Mouse (Mus musculus) kidney, postnatal 0 days (tissue): ENCODE data around the gene Pank1. TPM values are rescaled to one million over a fixed set of nuclear protein-coding genes. Genes with fewer than 3 reads are reported as not detected.

ENCODE experiments used
- ATAC-seq: fragments of 200-750 bp; cut with Nextera tagmentation; replicated peaks from 2 replicates; pipeline ENCODE4 v1.8.0; 2017; ENCODE audit warnings: low read depth, moderate number of reproducible peaks, moderate TSS enrichment, moderate library complexity; ENCODE audit not compliant: low FRiP score
- DNase-seq: peaks from one replicate; pipeline ENCODE4 v3.0.0-alpha.2; 2016; ENCODE audit warnings: low spot score
- H3K27ac ChIP-seq: fragments of 300-500 bp; sonication (generic); 2 replicates; pipeline ENCODE4 v1.5.1; 2014; ENCODE audit warnings: mild to moderate bottlenecking
- H3K27me3 ChIP-seq: fragments of 300-500 bp; sonication (generic); 2 replicates; pipeline ENCODE4 v1.6.1; 2014; ENCODE audit warnings: low read length, mixed read lengths; ENCODE audit not compliant: insufficient read depth
- H3K36me3 ChIP-seq: fragments of 300-500 bp; sonication (generic); 2 replicates; pipeline ENCODE4 v1.6.1; 2014; ENCODE audit warnings: low read length, mixed read lengths; ENCODE audit not compliant: insufficient read depth
- H3K4me1 ChIP-seq: fragments of 300-500 bp; sonication (generic); replicated peaks from 2 replicates; pipeline ENCODE4 v1.6.1; 2014; ENCODE audit warnings: antibody characterized with exemption, low read length, mixed read lengths; ENCODE audit not compliant: insufficient read depth
- H3K4me2 ChIP-seq: fragments of 300-500 bp; sonication (generic); 2 replicates; pipeline ENCODE4 v1.6.1; 2014; ENCODE audit warnings: mild to moderate bottlenecking, low read length, moderate library complexity, mixed read lengths
- H3K4me3 ChIP-seq: fragments of 300-500 bp; sonication (generic); replicated peaks from 2 replicates; pipeline ENCODE4 v1.5.1; 2014; ENCODE audit warnings: low read depth, low read length
- H3K9ac ChIP-seq: fragments of 300-500 bp; sonication (generic); 2 replicates; pipeline ENCODE4 v1.6.1; 2014; ENCODE audit warnings: low read depth, low read length
- H3K9me3 ChIP-seq: fragments of 300-500 bp; sonication (generic); replicated peaks from 2 replicates; pipeline ENCODE4 v1.6.1; 2016; ENCODE audit warnings: low read length, inconsistent platforms, mixed read lengths
- CTCF ChIP-seq: IDR thresholded peaks from 2 replicates; pipeline ENCODE4 v1.5.1; 2016; ENCODE audit warnings: antibody characterized with exemption, low read depth, mild to moderate bottlenecking, moderate library complexity
- WGBS: fragments of 180-500 bp; shearing (Covaris S2); extraction: QIAGEN DNeasy Blood & Tissue Kit; methylation state at CpG from one replicate; pipeline ENCODE4 v1.1.7; 2014; 5-methylcytosine and 5-hydroxymethylcytosine counted together
- polyA plus RNA-seq: library from polyadenylated mRNA; unstranded; fragments of >200 nt; fragmentation: Nextera tagmentation; extraction: Ambion mirVana; gene quantifications from 2 replicates; pipeline ENCODE4 v1.2.1, GENCODE M21; 2015

Pank1 gene
- polyA plus RNA-seq, 1 experiment from 2014 or later, result 13.2 TPM

DNA sequence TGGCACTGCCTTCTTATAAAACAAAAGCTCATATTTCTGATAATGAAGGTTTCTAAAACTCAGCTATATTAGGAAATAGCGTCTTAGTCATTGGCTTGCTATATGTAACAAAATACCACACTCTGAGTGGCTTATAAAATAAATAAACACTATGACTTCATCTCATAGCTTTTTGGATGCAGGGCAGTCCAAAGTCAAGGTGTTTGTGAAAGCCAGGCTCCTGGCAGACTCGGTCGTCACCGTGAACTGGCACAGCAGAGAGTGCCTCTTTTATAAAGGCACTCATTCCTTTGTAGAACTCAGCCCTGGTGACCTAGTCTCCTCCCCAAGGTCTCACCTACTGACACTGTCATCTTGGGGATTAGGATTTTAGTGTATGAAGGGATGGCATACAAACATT lies 66.5 kb downstream of the Pank1 start:
- Histone ChIP-seq H3K36me3 (0 out of 2 replicates have a peak, but pooled peaks cover 2% of the 10 kb centered on the region), H3K4me3 (no peak overlapping the region), H3K27me3 (no peaks in the 10 kb centered on the region), H3K4me2 (no peak overlapping the region), H3K4me1 (no peaks in the 10 kb centered on the region), H3K9ac (no peak overlapping the region), H3K9me3 (no peaks in the 10 kb centered on the region), H3K27ac (no peak overlapping the region)
- DNase-seq, result no peak
- TF ChIP-seq CTCF, result no peak
- ATAC-seq, result no peak
- WGBS, result 89% methylated on average over 4 of the region's 4 CpGs

DNA sequence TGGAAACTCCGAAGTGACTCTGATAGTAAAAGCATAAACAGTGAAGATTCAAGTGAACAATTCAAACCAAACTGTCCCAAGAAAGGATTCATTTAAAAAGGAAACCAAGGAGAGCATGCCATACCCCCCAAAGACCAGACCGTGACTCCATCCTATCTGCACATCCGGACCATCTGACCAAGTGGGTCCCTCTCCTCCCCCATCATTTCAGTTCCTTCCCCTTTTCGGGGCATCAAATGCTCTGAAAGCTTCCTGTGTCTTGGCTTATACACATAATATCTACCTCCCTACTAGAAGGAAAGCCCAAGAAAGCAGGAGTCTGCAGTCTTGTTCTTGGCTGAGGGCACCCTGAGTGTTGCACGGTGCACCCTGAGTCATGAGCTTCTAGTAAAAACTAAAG lies 72.1 kb downstream of the Pank1 start:
- H3K27ac ChIP-seq, result no peak overlapping the region
- H3K36me3 ChIP-seq, result 0 out of 2 replicates have a peak, but pooled peaks cover 2% of the 10 kb centered on the region
- H3K27me3 ChIP-seq, result no peaks in the 10 kb centered on the region
- TF ChIP-seq CTCF, result no peak
- H3K4me1 ChIP-seq, result no peaks in the 10 kb centered on the region
- no peak for ATAC-seq
- H3K4me3 ChIP-seq, result no peak overlapping the region
- WGBS, result 91% methylated on average over 5 of the region's 5 CpGs
- no peak for DNase-seq
- no peaks in the 10 kb centered on the region for H3K9me3 ChIP-seq
- H3K4me2 ChIP-seq, result no peak overlapping the region
- H3K9ac ChIP-seq, result no peak overlapping the region

DNA sequence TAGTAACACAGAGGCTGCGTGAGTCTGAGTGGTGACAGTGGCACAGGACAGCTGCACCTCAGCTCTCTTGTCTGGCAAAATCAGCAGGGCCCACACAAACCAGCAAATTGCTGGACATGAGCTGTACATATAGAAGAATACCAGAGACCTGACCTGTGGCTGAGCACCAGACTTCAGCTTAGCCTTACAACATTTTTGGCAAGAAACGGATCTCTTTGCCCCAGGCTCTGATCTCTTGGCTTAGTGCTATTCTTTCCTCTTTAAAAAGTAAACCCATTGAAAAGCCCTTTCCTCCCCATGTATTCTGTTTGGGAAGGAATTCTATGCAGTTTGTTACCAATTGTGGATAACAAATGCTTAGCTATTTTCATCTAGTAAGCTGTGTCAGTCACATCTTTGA lies 74.2 kb downstream of the Pank1 start:
- WGBS, result 83% methylated on average over 2 of the region's 2 CpGs
- Histone ChIP-seq H3K4me1 (no peaks in the 10 kb centered on the region), H3K9ac (no peak overlapping the region), H3K27ac (no peak overlapping the region), H3K4me3 (no peak overlapping the region), H3K4me2 (no peak overlapping the region), H3K36me3 (no peaks in the 10 kb centered on the region), H3K9me3 (no peaks in the 10 kb centered on the region), H3K27me3 (no peaks in the 10 kb centered on the region)
- ATAC-seq, result no peak
- no peak for DNase-seq
- TF ChIP-seq CTCF, result no peak

DNA sequence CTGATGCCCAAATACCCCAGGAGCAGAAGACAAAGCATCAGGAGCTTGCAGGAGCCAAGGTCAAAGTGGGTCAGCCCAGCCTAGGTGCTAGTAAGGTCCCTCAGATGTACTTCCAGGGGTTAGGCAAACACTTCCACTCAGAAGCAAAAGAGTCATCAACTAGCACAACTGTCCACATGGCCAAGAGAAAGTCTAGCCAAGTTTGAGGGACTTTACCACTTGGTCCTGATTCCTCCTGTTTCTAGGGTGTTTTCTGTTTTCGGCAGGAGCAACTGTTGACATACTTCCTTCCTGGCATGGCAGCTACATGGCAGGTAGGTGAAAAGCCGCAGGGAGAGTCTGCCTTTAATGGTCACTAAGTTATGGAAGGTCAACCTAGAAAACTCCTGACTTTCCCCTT lies 74.7 kb downstream of the Pank1 start:
- H3K4me2 ChIP-seq, result no peak overlapping the region
- no peak overlapping the region for H3K4me3 ChIP-seq
- H3K27me3 ChIP-seq, result no peaks in the 10 kb centered on the region
- DNase-seq (no peak), ATAC-seq (no peak)
- H3K9me3 ChIP-seq, result no peaks in the 10 kb centered on the region
- H3K4me1 ChIP-seq, result no peaks in the 10 kb centered on the region
- no peak for TF ChIP-seq CTCF
- 84% methylated on average over 2 of the region's 2 CpGs for WGBS
- no peak overlapping the region for H3K9ac ChIP-seq
- no peak overlapping the region for H3K27ac ChIP-seq
- H3K36me3 ChIP-seq, result no peaks in the 10 kb centered on the region

DNA sequence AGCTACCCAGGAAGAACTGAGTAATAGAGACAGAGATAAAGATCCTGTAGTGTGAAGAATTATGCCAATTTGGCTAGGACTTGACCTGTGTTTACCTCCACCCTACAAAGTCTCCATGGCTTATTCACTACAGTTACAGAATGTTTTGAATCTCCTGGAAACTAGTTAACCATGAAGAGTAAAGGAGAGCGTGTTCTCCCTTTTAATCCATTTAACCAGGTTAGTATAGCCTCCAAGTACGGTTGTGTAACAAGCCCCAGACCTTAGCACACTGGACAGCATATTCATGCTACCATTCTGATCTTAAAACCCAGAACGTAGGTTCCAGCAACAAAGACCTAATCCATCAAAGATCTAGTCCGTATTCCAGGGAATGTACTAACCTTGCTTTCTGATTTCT lies 75.9 kb downstream of the Pank1 start:
- no peak for TF ChIP-seq CTCF
- Histone ChIP-seq H3K27ac (no peak overlapping the region), H3K36me3 (no peaks in the 10 kb centered on the region), H3K27me3 (no peaks in the 10 kb centered on the region), H3K9me3 (no peaks in the 10 kb centered on the region), H3K4me3 (no peak overlapping the region), H3K4me1 (no peaks in the 10 kb centered on the region), H3K9ac (no peak overlapping the region), H3K4me2 (no peak overlapping the region)
- WGBS, result 94% methylated on average over 4 of the region's 4 CpGs
- ATAC-seq (no peak), DNase-seq (no peak)

DNA sequence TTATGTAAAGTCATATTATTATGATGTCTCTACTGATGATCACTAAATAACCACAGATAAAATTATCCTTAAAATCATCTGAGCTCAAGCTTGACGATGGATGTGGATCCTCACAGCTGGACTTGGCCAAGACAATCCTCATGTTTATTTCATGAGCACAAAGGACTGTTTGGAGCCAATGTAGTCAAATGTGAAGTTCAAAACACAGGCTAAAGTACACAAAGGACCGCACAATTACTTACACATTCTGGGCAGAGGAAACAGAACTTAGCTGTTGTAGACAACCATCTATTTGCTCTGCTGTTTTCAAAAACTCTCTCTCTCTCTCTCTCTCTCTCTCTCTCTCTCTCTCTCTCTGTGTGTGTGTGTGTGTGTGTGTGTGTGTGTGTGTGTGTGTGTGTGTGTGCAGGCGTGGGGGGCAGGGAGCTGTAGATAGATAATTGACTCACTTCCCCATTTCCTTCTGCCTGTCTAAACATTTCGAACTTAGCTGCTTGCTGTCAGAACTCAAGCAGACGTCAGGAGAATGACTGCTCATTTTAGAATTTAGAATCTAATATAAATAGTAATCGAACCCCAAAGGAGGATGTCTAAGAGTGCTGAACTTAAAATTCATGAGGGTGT lies 79.5 kb downstream of the Pank1 start:
- no peak overlapping the region for H3K27ac ChIP-seq
- TF ChIP-seq CTCF, result no peak
- no peaks in the 10 kb centered on the region for H3K27me3 ChIP-seq
- ATAC-seq, result no peak
- DNase-seq, result no peak
- H3K36me3 ChIP-seq, result no peaks in the 10 kb centered on the region
- no peak overlapping the region for H3K4me2 ChIP-seq
- H3K9me3 ChIP-seq, result no peaks in the 10 kb centered on the region
- no peak overlapping the region for H3K4me3 ChIP-seq
- H3K9ac ChIP-seq, result no peak overlapping the region
- no peaks in the 10 kb centered on the region for H3K4me1 ChIP-seq
- WGBS, result 52% methylated on average over 6 of the region's 6 CpGs

DNA sequence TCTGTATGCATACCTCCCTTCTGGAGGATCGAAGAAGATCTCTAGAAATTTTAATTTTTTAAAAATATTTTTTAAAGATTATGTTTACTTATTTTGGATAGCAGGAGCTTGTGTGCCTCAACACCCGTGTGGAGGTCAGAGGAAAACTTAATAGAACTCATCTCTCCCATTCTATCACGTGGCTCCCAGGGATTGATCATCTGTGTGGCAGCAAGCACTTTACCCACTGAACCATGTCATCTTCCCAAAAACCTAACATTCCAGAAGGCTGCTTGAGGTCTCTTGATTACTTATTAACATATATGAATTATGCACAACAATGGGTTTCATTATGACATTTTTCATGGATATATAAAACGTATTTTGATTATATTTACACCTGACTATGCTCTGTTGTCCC lies 82.9 kb downstream of the Pank1 start:
- Histone ChIP-seq H3K4me3 (no peak overlapping the region), H3K4me1 (no peaks in the 10 kb centered on the region), H3K27ac (no peak overlapping the region), H3K9me3 (no peaks in the 10 kb centered on the region), H3K4me2 (no peak overlapping the region), H3K27me3 (no peaks in the 10 kb centered on the region), H3K9ac (no peak overlapping the region), H3K36me3 (no peaks in the 10 kb centered on the region)
- 76% methylated on average over 4 of the region's 4 CpGs for WGBS
- DNase-seq (no peak), ATAC-seq (no peak)
- TF ChIP-seq CTCF, result no peak
